Mouse (Mus musculus): ENCODE measurements at regions not wholly inside any gene's neighbourhood (a gene's known extent, or its start where the extent isn't known, plus 50 kb on each side); places are given as distances from the start of the nearest gene placed in this dataset.

DNA sequence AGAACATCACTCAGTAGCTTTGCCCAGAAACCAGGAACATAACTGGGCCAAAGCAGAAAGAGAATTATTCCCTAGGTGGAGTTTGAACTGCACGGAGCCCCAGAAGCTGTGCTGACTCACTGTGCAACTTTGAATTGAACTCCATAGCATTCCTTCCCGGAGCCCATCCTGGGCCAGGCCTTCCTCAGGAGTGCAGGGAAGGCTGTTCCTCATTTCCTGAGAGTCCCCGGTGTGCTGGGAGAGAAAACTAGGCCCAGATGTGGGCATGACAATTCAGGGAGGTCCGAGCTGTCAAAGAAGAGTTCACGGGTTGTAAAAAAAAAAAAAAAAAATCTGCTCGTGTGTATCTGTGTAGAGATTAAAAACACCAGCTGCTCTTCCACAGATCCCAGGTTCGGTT lies 50.8 kb upstream of the Lrpap1 start:
- H3K4me3 ChIP-seq (replicated peaks; ENCODE audit: low read length), result no peak overlapping the region
- ATAC-seq (ENCODE audit: low FRiP score) (no peak), DNase-seq (ENCODE audit: low spot score) (no peak)
- no peak overlapping the region for H3K27ac ChIP-seq
- H3K4me2 ChIP-seq (replicated peaks), result no peak overlapping the region
- H3K4me1 ChIP-seq (replicated peaks; ENCODE audit: control insufficient read depth, insufficient read depth, low read length), result peaks cover 10% of the 10 kb centered on the region; the same call in 1 of the 2 replicates
- H3K9me3 ChIP-seq (ENCODE audit: control insufficient read depth, low read length), result no peaks in the 10 kb centered on the region
- no peaks in the 10 kb centered on the region for H3K36me3 ChIP-seq (replicated peaks; ENCODE audit: control insufficient read depth, insufficient read depth)
- no peaks in the 10 kb centered on the region for H3K27me3 ChIP-seq (ENCODE audit: control insufficient read depth, insufficient read depth, low read length)
- no peak overlapping the region for H3K9ac ChIP-seq
- 77% methylated on average over 7 of the region's 7 CpGs for WGBS

DNA sequence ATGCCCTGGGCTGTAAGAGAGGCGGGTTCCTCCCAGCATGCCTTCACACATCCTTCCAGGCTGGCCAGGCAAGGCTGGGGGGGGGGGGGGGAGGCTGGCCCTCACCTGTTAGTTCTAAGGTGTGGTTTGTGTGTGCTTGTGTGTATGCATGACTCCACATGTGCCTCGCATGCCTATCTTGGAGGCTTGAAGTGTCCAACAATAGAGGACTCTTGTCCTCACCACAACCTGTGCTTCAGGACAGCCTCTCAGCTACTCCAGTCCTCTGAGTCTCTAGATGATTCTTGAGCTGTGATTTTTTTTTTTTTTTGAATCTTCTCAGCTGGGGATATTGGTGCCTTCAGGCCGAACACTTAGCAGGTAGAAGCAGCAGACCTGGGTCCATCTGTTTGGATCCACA lies 50.2 kb upstream of the Lrpap1 start:
- Histone ChIP-seq H3K36me3 (replicated peaks; ENCODE audit: control insufficient read depth, insufficient read depth) (no peaks in the 10 kb centered on the region), H3K4me3 (replicated peaks; ENCODE audit: low read length) (no peak overlapping the region), H3K4me1 (replicated peaks; ENCODE audit: control insufficient read depth, insufficient read depth, low read length) (peaks cover 10% of the 10 kb centered on the region; the same call in 1 of the 2 replicates), H3K9ac (no peak overlapping the region), H3K27ac (no peak overlapping the region), H3K9me3 (ENCODE audit: control insufficient read depth, low read length) (no peaks in the 10 kb centered on the region), H3K27me3 (ENCODE audit: control insufficient read depth, insufficient read depth, low read length) (no peaks in the 10 kb centered on the region), H3K4me2 (replicated peaks) (no peak overlapping the region)
- no peak for ATAC-seq (ENCODE audit: low FRiP score)
- DNase-seq (ENCODE audit: low spot score), result no peak
- 82% methylated on average over 3 of the region's 3 CpGs for WGBS
